Comparison of ENCODE assay signal across 13 mouse cellular contexts in the genomic region with DNA sequence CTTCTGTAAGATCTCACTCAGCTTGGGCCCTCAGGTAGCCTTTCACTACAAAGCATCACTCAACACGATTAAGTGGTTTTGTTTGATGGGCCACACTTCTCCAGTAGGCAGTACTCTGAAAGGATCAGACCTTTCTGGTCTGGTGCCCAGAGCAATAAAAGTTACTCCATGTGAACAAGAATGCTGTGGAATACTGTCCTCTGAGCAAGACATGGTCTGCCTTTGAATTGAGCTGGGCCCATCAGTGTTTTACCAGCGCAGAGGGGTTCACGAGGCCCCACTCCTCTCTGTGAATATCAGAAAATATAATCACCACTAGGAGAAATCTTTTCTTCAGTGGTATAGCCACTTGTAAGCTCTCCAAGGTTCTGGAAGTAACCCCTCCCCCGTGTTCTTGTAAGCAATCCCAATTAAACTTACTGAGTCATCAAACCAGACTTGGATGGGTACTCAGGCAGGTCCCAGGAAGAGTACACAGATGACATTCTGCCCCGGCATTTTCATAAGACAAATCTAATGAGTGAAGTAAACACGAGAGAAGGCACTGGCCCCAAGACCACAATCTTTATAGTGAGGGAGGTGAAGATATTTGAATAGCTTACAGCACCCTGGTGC.
"Had no signal": no experiment of that assay in that cellular context is flagged by ENCODE, and none has a peak within 500 bp of the region (broad histone marks: within the 10 kb centered on the region; RNA-seq: fewer than 3 reads in every experiment).

No protein-coding gene starts in this region.

- ATAC-seq: intestine, embryonic 16.5 days; liver, postnatal 0 days had no signal

- DNase-seq: layer of hippocampus, adult 9-11 months; liver; liver, embryonic 13.5 days; liver, postnatal 0 days; lung, postnatal 14 days; right cerebral cortex, adult 18-20 months; right cerebral cortex, postnatal 25 days; thymus, postnatal 4 days had no signal

- H3K27me3 ChIP-seq: limb, embryonic 12.5 days; liver, embryonic 13.5 days; lung, embryonic 15.5 days; midbrain, embryonic 15.5 days; neural tube, embryonic 13.5 days had no signal
